Mouse (Mus musculus): Measurements from ENCODE around the gene Jph4. TPM values are rescaled to one million over a fixed set of nuclear protein-coding genes. Genes with fewer than 3 reads are reported as not detected.

Jph4 gene
- polyA plus RNA-seq, 1 experiment from 2014 or later: 37.4 TPM

- H3K4me3 ChIP-seq: peak overlapping the region; percentile 46
- no peaks in the 10 kb centered on the region for H3K9me3 ChIP-seq
- H3K4me2 ChIP-seq (replicated peaks): peak overlapping the region; percentile 97
- 5% methylated on average over 7 of the region's 7 CpGs for WGBS
- peak overlapping the region; percentile 72 for H3K9ac ChIP-seq (replicated peaks)
- no peaks in the 10 kb centered on the region for H3K27me3 ChIP-seq
- H3K4me1 ChIP-seq: peaks cover 54% of the 10 kb centered on the region
- H3K36me3 ChIP-seq: no peaks in the 10 kb centered on the region
- peak overlapping the region; percentile 92 for H3K27ac ChIP-seq (replicated peaks)
- ATAC-seq (replicated peaks): no peak
These were observed 11.3 kb downstream of the Jph4 start for GRCm38 (mm10) chr14:55105386-55105785.

GRCm38 (mm10) chr14:55104365-55104764, 12.4 kb downstream of the Jph4 start:
- WGBS: 85% methylated on average over 18 of the region's 18 CpGs
- no peak for ATAC-seq (replicated peaks)
- no peak overlapping the region for H3K27ac ChIP-seq (replicated peaks)

GRCm38 (mm10) chr14:55102253-55102785, 14.4 kb downstream of the Jph4 start:
- no peaks in the 10 kb centered on the region for H3K27me3 ChIP-seq
- peaks cover 8% of the 10 kb centered on the region for H3K36me3 ChIP-seq
- H3K27ac ChIP-seq (replicated peaks): no peak overlapping the region
- no peak overlapping the region for H3K4me2 ChIP-seq (replicated peaks)
- ATAC-seq (replicated peaks): no peak
- H3K9me3 ChIP-seq: no peaks in the 10 kb centered on the region
- no peak overlapping the region for H3K9ac ChIP-seq (replicated peaks)
- H3K4me3 ChIP-seq: no peak overlapping the region
- peaks cover 29% of the 10 kb centered on the region for H3K4me1 ChIP-seq
- WGBS: 86% methylated on average over 15 of the region's 15 CpGs

More at GRCm38 (mm10) chr14:55104365-55104764, 12.4 kb downstream of the Jph4 start:
- H3K9me3 ChIP-seq: no peaks in the 10 kb centered on the region
- H3K4me3 ChIP-seq: no peak overlapping the region
- no peaks in the 10 kb centered on the region for H3K27me3 ChIP-seq
- no peaks in the 10 kb centered on the region for H3K36me3 ChIP-seq
- no peak overlapping the region for H3K4me2 ChIP-seq (replicated peaks)
- no peak overlapping the region for H3K9ac ChIP-seq (replicated peaks)
- H3K4me1 ChIP-seq: peaks cover 44% of the 10 kb centered on the region

GRCm38 (mm10) chr14:55101592-55101991, 15.1 kb downstream of the Jph4 start:
- Histone ChIP-seq H3K27me3 (no peaks in the 10 kb centered on the region), H3K4me2 (replicated peaks) (no peak overlapping the region), H3K9ac (replicated peaks) (no peak overlapping the region), H3K27ac (replicated peaks) (no peak overlapping the region), H3K4me3 (no peak overlapping the region), H3K4me1 (peaks cover 31% of the 10 kb centered on the region), H3K36me3 (peaks cover 8% of the 10 kb centered on the region), H3K9me3 (no peaks in the 10 kb centered on the region)
- ATAC-seq (replicated peaks): no peak
- WGBS: 43% methylated on average over 4 of the region's 4 CpGs

- Histone ChIP-seq H3K27ac (replicated peaks) (0 out of 2 replicates have a peak overlapping the region, but pooled peaks have one; percentile 25), H3K4me3 (no peak overlapping the region), H3K27me3 (no peaks in the 10 kb centered on the region), H3K4me1 (peaks cover 39% of the 10 kb centered on the region), H3K4me2 (replicated peaks) (no peak overlapping the region), H3K36me3 (peaks cover 8% of the 10 kb centered on the region), H3K9me3 (no peaks in the 10 kb centered on the region), H3K9ac (replicated peaks) (no peak overlapping the region)
- 61% methylated on average over 4 of the region's 4 CpGs for WGBS
- ATAC-seq (replicated peaks): no peak
These were observed 18.7 kb downstream of the Jph4 start for GRCm38 (mm10) chr14:55098067-55098466.

GRCm38 (mm10) chr14:55097646-55098045, 19.1 kb downstream of the Jph4 start:
- no peak for ATAC-seq (replicated peaks)
- Histone ChIP-seq H3K27ac (replicated peaks) (peak overlapping the region; percentile 25; the same call in 1 of the 2 replicates), H3K9me3 (no peaks in the 10 kb centered on the region), H3K4me1 (peaks cover 39% of the 10 kb centered on the region), H3K4me2 (replicated peaks) (no peak overlapping the region), H3K9ac (replicated peaks) (no peak overlapping the region), H3K36me3 (peaks cover 8% of the 10 kb centered on the region), H3K4me3 (no peak overlapping the region), H3K27me3 (no peaks in the 10 kb centered on the region)
- 65% methylated on average over 10 of the region's 10 CpGs for WGBS

GRCm38 (mm10) chr14:55096573-55097087, 20.1 kb downstream of the Jph4 start:
- H3K9me3 ChIP-seq: no peaks in the 10 kb centered on the region
- H3K27ac ChIP-seq (replicated peaks): peak overlapping the region; percentile 35

GRCm38 (mm10) chr14:55095671-55096070, 21.1 kb downstream of the Jph4 start:
- H3K27ac ChIP-seq (replicated peaks): peak overlapping the region; percentile 95; the same call in 1 of the 2 replicates
- H3K4me3 ChIP-seq: peak overlapping the region; percentile 77
- H3K9me3 ChIP-seq: no peaks in the 10 kb centered on the region
- H3K4me1 ChIP-seq: peaks cover 46% of the 10 kb centered on the region
- no peak for ATAC-seq (replicated peaks)
- 67% methylated on average over 12 of the region's 12 CpGs for WGBS
- H3K27me3 ChIP-seq: no peaks in the 10 kb centered on the region
- peak overlapping the region; percentile 81 for H3K9ac ChIP-seq (replicated peaks)
- H3K36me3 ChIP-seq: peaks cover 8% of the 10 kb centered on the region
- peak overlapping the region; percentile 71 for H3K4me2 ChIP-seq (replicated peaks)

More at GRCm38 (mm10) chr14:55096573-55097087, 20.1 kb downstream of the Jph4 start:
- 45% methylated on average over 9 of the region's 9 CpGs for WGBS
- Histone ChIP-seq H3K36me3 (peaks cover 8% of the 10 kb centered on the region), H3K27me3 (no peaks in the 10 kb centered on the region), H3K9ac (replicated peaks) (peak overlapping the region; percentile 35), H3K4me3 (no peak overlapping the region), H3K4me1 (peaks cover 41% of the 10 kb centered on the region), H3K4me2 (replicated peaks) (peak overlapping the region; percentile 23)
- ATAC-seq (replicated peaks): no peak

GRCm38 (mm10) chr14:55095263-55095662, 21.5 kb downstream of the Jph4 start:
- no peaks in the 10 kb centered on the region for H3K9me3 ChIP-seq
- H3K27me3 ChIP-seq: no peaks in the 10 kb centered on the region
- peak overlapping the region; percentile 81 for H3K9ac ChIP-seq (replicated peaks)
- H3K36me3 ChIP-seq: peaks cover 8% of the 10 kb centered on the region
- ATAC-seq (replicated peaks): no peak
- 57% methylated on average over 9 of the region's 9 CpGs for WGBS
- peak overlapping the region; percentile 95 for H3K27ac ChIP-seq (replicated peaks)
- H3K4me2 ChIP-seq (replicated peaks): peak overlapping the region; percentile 71
- H3K4me1 ChIP-seq: peaks cover 50% of the 10 kb centered on the region
- peak overlapping the region; percentile 77 for H3K4me3 ChIP-seq

- peak; percentile 36 for ATAC-seq (replicated peaks)
- H3K36me3 ChIP-seq: peaks cover 8% of the 10 kb centered on the region
- peak within 1 kb of the TSS; percentile 77 for H3K4me3 ChIP-seq
- no peaks in the 10 kb centered on the region for H3K9me3 ChIP-seq
- no peaks in the 10 kb centered on the region for H3K27me3 ChIP-seq
- WGBS: 2% methylated on average over 30 of the region's 30 CpGs
- H3K4me2 ChIP-seq (replicated peaks): peak within 1 kb of the TSS; percentile 71
- H3K4me1 ChIP-seq: peaks cover 55% of the 10 kb centered on the region
- H3K9ac ChIP-seq (replicated peaks): peak within 1 kb of the TSS; percentile 81
- H3K27ac ChIP-seq (replicated peaks): peak within 1 kb of the TSS; percentile 95
These were observed 22.0 kb downstream of the Jph4 start, which contains the start of gene Thtpa for GRCm38 (mm10) chr14:55094704-55095231. Thtpa (plus strand) TSS chr14:55094784.

GRCm38 (mm10) chr14:55093927-55094326, 22.8 kb downstream of the Jph4 start:
- no peak overlapping the region for H3K9ac ChIP-seq (replicated peaks)
- H3K27me3 ChIP-seq: no peaks in the 10 kb centered on the region
- H3K4me3 ChIP-seq: no peak overlapping the region
- peak overlapping the region; percentile 95; the same call in 1 of the 2 replicates for H3K27ac ChIP-seq (replicated peaks)
- WGBS: 39% methylated on average over 6 of the region's 6 CpGs
- peaks cover 63% of the 10 kb centered on the region for H3K4me1 ChIP-seq
- peaks cover 4% of the 10 kb centered on the region for H3K36me3 ChIP-seq
- ATAC-seq (replicated peaks): no peak
- H3K4me2 ChIP-seq (replicated peaks): no peak overlapping the region
- H3K9me3 ChIP-seq: no peaks in the 10 kb centered on the region

- no peaks in the 10 kb centered on the region for H3K27me3 ChIP-seq
- H3K9me3 ChIP-seq: no peaks in the 10 kb centered on the region
- H3K4me2 ChIP-seq (replicated peaks): peak within 1 kb of the TSS; percentile 90
- H3K27ac ChIP-seq (replicated peaks): peak within 1 kb of the TSS; percentile 97
- no peaks in the 10 kb centered on the region for H3K36me3 ChIP-seq
- H3K4me1 ChIP-seq: peaks cover 73% of the 10 kb centered on the region
- peak; percentile 92 for ATAC-seq (replicated peaks)
- under 1% methylated on average over 34 of the region's 34 CpGs for WGBS
- peak within 1 kb of the TSS; percentile 97 for H3K9ac ChIP-seq (replicated peaks)
- peak within 1 kb of the TSS; percentile 88 for H3K4me3 ChIP-seq
These were observed 24.6 kb downstream of the Jph4 start, which contains the start of gene Zfhx2 for GRCm38 (mm10) chr14:55092011-55092577. Zfhx2 (minus strand) TSS chr14:55092324.
